Mouse (Mus musculus): ENCODE results near the gene 1700016K19Rik. TPM values are rescaled to one million over a fixed set of nuclear protein-coding genes. Genes with fewer than 3 reads are reported as not detected.
"Not testable (repeated sequence)": the region's sequence is repeated elsewhere in the genome, so short reads cannot be mapped to it uniquely, and the experiment has no call there.

Gene 1700016K19Rik
- polyA plus RNA-seq, 1 experiment from 2014 or later: 1.8 TPM

GRCm38 (mm10) chr11:75994357-75994756 lies 5.4 kb upstream of the 1700016K19Rik start:
- no peak overlapping the region for H3K27ac ChIP-seq (ENCODE audit: low read depth, low read length)
- H3K4me2 ChIP-seq (ENCODE audit: low read length): no peak overlapping the region
- H3K9me3 ChIP-seq (replicated peaks; ENCODE audit: control insufficient read depth, low read length): no peaks in the 10 kb centered on the region
- no peak for DNase-seq (ENCODE audit: low spot score)
- no peaks in the 10 kb centered on the region for H3K36me3 ChIP-seq (ENCODE audit: control insufficient read depth, insufficient read depth, low read length)
- WGBS: 54% methylated on average over 9 of the region's 9 CpGs
- no peaks in the 10 kb centered on the region for H3K27me3 ChIP-seq (replicated peaks; ENCODE audit: control insufficient read depth, insufficient read depth, low read length)
- no peaks in the 10 kb centered on the region for H3K4me1 ChIP-seq (ENCODE audit: control insufficient read depth, insufficient read depth, low read length)
- H3K9ac ChIP-seq (ENCODE audit: low read length): no peak overlapping the region
- ATAC-seq: no peak
- no peak overlapping the region for H3K4me3 ChIP-seq (ENCODE audit: low read depth, low read length)

- no peak for ATAC-seq
- Histone ChIP-seq H3K4me2 (ENCODE audit: low read length) (no peak overlapping the region), H3K27me3 (replicated peaks; ENCODE audit: control insufficient read depth, insufficient read depth, low read length) (no peaks in the 10 kb centered on the region), H3K9ac (ENCODE audit: low read length) (no peak overlapping the region), H3K4me1 (ENCODE audit: control insufficient read depth, insufficient read depth, low read length) (peaks cover 2% of the 10 kb centered on the region; the same call in 1 of the 2 replicates), H3K36me3 (ENCODE audit: control insufficient read depth, insufficient read depth, low read length) (no peaks in the 10 kb centered on the region), H3K27ac (ENCODE audit: low read depth, low read length) (no peak overlapping the region), H3K9me3 (replicated peaks; ENCODE audit: control insufficient read depth, low read length) (no peaks in the 10 kb centered on the region), H3K4me3 (ENCODE audit: low read depth, low read length) (no peak overlapping the region)
- 85% methylated on average over 5 of the region's 5 CpGs for WGBS
- DNase-seq (ENCODE audit: low spot score): no peak
Measured at GRCm38 (mm10) chr11:76000701-76001100, 989 bp downstream of the 1700016K19Rik start.

GRCm38 (mm10) chr11:76001237-76001878 lies 1.6 kb downstream of the 1700016K19Rik start:
- Histone ChIP-seq H3K4me3 (ENCODE audit: low read depth, low read length) (no peak overlapping the region), H3K27ac (ENCODE audit: low read depth, low read length) (no peak overlapping the region), H3K36me3 (ENCODE audit: control insufficient read depth, insufficient read depth, low read length) (no peaks in the 10 kb centered on the region), H3K9ac (ENCODE audit: low read length) (no peak overlapping the region), H3K4me1 (ENCODE audit: control insufficient read depth, insufficient read depth, low read length) (peaks cover 2% of the 10 kb centered on the region; the same call in 1 of the 2 replicates), H3K9me3 (replicated peaks; ENCODE audit: control insufficient read depth, low read length) (no peaks in the 10 kb centered on the region), H3K4me2 (ENCODE audit: low read length) (no peak overlapping the region), H3K27me3 (replicated peaks; ENCODE audit: control insufficient read depth, insufficient read depth, low read length) (no peaks in the 10 kb centered on the region)
- no peak for ATAC-seq
- DNase-seq (ENCODE audit: low spot score): no peak
- 56% methylated on average over 3 of the region's 3 CpGs for WGBS

DNA sequence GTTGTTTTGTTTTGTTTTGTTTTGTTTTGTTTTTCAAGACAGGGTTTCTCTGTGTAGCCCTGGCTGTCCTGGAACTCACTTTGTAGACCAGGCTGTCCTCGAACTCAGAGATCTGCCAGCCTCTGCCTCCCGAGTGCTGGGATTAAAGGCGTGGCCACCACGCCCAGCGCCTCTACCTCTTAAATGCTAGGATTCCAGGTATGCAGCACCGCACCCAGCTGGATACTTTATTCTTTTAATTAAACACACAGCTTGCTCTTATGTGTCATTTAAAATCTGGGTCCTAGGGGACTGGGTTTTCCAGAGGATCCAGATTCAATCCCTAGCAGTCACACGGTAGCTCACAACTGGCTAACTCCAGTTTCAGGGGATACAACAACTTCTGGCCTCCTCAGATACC lies 4.6 kb downstream of the 1700016K19Rik start:
- H3K4me1 ChIP-seq (ENCODE audit: control insufficient read depth, insufficient read depth, low read length); DNase-seq (ENCODE audit: low spot score); H3K4me3 ChIP-seq (ENCODE audit: low read depth, low read length); ATAC-seq; H3K9ac ChIP-seq (ENCODE audit: low read length); H3K4me2 ChIP-seq (ENCODE audit: low read length); H3K27me3 ChIP-seq (replicated peaks; ENCODE audit: control insufficient read depth, insufficient read depth, low read length); H3K27ac ChIP-seq (ENCODE audit: low read depth, low read length); H3K9me3 ChIP-seq (replicated peaks; ENCODE audit: control insufficient read depth, low read length); H3K36me3 ChIP-seq (ENCODE audit: control insufficient read depth, insufficient read depth, low read length): not testable (repeated sequence)
- WGBS: 94% methylated on average over 7 of the region's 7 CpGs

- Histone ChIP-seq H3K4me2 (ENCODE audit: low read length) (no peak overlapping the region), H3K4me3 (ENCODE audit: low read depth, low read length) (no peak overlapping the region), H3K36me3 (ENCODE audit: control insufficient read depth, insufficient read depth, low read length) (no peaks in the 10 kb centered on the region), H3K9ac (ENCODE audit: low read length) (no peak overlapping the region), H3K27me3 (replicated peaks; ENCODE audit: control insufficient read depth, insufficient read depth, low read length) (no peaks in the 10 kb centered on the region), H3K9me3 (replicated peaks; ENCODE audit: control insufficient read depth, low read length) (no peaks in the 10 kb centered on the region), H3K27ac (ENCODE audit: low read depth, low read length) (no peak overlapping the region), H3K4me1 (ENCODE audit: control insufficient read depth, insufficient read depth, low read length) (no peaks in the 10 kb centered on the region)
- ATAC-seq: no peak
- DNase-seq (ENCODE audit: low spot score): no peak
- 89% methylated on average over 2 of the region's 2 CpGs for WGBS
Measured at GRCm38 (mm10) chr11:76008162-76008561, 8.4 kb downstream of the 1700016K19Rik start.

- WGBS: 91% methylated on average over 6 of the region's 6 CpGs
- no peak overlapping the region for H3K27ac ChIP-seq (ENCODE audit: low read depth, low read length)
Measured at GRCm38 (mm10) chr11:76009101-76009500, 9.4 kb downstream of the 1700016K19Rik start.

DNA sequence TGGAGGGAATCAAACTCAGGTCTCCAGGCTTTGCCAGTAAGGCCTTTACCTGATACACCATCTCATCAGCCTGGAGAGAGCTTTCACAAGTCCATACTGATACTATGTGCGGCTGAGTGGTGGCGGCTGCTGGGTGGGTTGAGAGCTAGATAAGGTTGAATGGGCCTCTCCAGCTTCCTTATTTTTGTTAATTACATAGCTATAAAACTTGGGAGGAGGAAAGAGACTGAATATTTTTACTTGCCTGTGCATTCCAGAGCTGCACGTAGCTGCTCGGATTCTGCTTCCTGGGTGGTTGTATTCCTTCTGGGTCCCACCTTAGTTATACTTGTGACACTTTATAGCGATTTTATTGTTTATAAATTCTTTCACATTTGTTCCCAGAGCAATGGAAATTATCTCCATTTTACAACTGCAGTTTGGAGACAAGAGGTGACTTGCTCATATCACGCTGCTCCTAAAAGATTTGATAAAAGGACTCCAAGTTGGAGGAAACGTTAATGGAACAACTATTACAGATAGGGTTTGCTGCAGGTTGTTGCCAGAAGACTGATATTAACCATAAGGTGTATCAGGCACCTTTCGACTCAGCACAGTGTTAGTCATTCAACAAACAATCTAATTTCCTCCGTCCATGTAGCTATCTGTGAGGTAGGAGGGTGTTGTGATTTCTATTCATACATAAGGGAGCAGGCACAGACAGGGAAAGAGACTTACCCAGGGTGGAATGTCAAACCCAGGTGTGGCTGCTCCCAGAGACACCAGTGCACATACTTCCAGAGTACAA lies 11.3 kb downstream of the 1700016K19Rik start:
- Histone ChIP-seq H3K27me3 (replicated peaks; ENCODE audit: control insufficient read depth, insufficient read depth, low read length) (no peaks in the 10 kb centered on the region), H3K36me3 (ENCODE audit: control insufficient read depth, insufficient read depth, low read length) (no peaks in the 10 kb centered on the region), H3K9me3 (replicated peaks; ENCODE audit: control insufficient read depth, low read length) (no peaks in the 10 kb centered on the region), H3K4me3 (ENCODE audit: low read depth, low read length) (no peak overlapping the region), H3K4me1 (ENCODE audit: control insufficient read depth, insufficient read depth, low read length) (no peaks in the 10 kb centered on the region), H3K27ac (ENCODE audit: low read depth, low read length) (no peak overlapping the region), H3K9ac (ENCODE audit: low read length) (no peak overlapping the region), H3K4me2 (ENCODE audit: low read length) (no peak overlapping the region)
- WGBS: 89% methylated on average over 9 of the region's 9 CpGs
- DNase-seq (ENCODE audit: low spot score) (no peak), ATAC-seq (no peak)

More at GRCm38 (mm10) chr11:76009101-76009500, 9.4 kb downstream of the 1700016K19Rik start:
- Histone ChIP-seq H3K4me2 (ENCODE audit: low read length) (no peak overlapping the region), H3K4me3 (ENCODE audit: low read depth, low read length) (no peak overlapping the region), H3K4me1 (ENCODE audit: control insufficient read depth, insufficient read depth, low read length) (no peaks in the 10 kb centered on the region), H3K9ac (ENCODE audit: low read length) (no peak overlapping the region), H3K27me3 (replicated peaks; ENCODE audit: control insufficient read depth, insufficient read depth, low read length) (no peaks in the 10 kb centered on the region), H3K36me3 (ENCODE audit: control insufficient read depth, insufficient read depth, low read length) (no peaks in the 10 kb centered on the region), H3K9me3 (replicated peaks; ENCODE audit: control insufficient read depth, low read length) (no peaks in the 10 kb centered on the region)
- ATAC-seq (no peak), DNase-seq (ENCODE audit: low spot score) (no peak)

DNA sequence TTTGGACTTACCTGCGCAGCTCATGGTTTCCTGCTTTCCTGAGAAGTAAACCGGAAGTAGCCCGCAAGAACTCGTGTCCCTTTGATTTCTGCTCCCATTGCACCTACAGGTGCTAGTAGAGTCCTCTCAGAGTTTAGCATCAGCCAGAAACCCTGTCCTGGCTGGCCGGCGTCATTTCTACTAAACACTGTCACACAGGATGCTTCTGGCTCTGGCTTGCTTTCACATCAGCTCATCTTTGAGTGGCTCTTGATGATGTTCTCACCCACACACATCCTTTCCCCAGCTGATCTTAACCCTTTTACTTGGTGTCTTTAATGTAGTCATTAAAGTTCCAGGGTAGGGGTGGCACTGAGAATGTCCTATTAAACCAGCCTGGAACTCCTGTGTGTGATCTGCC lies 15.5 kb downstream of the 1700016K19Rik start:
- DNase-seq (ENCODE audit: low spot score) (no peak), ATAC-seq (no peak)
- Histone ChIP-seq H3K36me3 (ENCODE audit: control insufficient read depth, insufficient read depth, low read length) (no peaks in the 10 kb centered on the region), H3K27ac (ENCODE audit: low read depth, low read length) (no peak overlapping the region), H3K4me2 (ENCODE audit: low read length) (no peak overlapping the region), H3K9ac (ENCODE audit: low read length) (no peak overlapping the region), H3K4me1 (ENCODE audit: control insufficient read depth, insufficient read depth, low read length) (no peaks in the 10 kb centered on the region), H3K4me3 (ENCODE audit: low read depth, low read length) (no peak overlapping the region), H3K9me3 (replicated peaks; ENCODE audit: control insufficient read depth, low read length) (no peaks in the 10 kb centered on the region), H3K27me3 (replicated peaks; ENCODE audit: control insufficient read depth, insufficient read depth, low read length) (no peaks in the 10 kb centered on the region)
- WGBS: 90% methylated on average over 6 of the region's 6 CpGs

- Histone ChIP-seq H3K4me3 (ENCODE audit: low read depth, low read length) (no peak overlapping the region), H3K36me3 (ENCODE audit: control insufficient read depth, insufficient read depth, low read length) (no peaks in the 10 kb centered on the region), H3K9ac (ENCODE audit: low read length) (no peak overlapping the region), H3K27ac (ENCODE audit: low read depth, low read length) (no peak overlapping the region), H3K27me3 (replicated peaks; ENCODE audit: control insufficient read depth, insufficient read depth, low read length) (no peaks in the 10 kb centered on the region), H3K4me1 (ENCODE audit: control insufficient read depth, insufficient read depth, low read length) (no peaks in the 10 kb centered on the region), H3K9me3 (replicated peaks; ENCODE audit: control insufficient read depth, low read length) (no peaks in the 10 kb centered on the region), H3K4me2 (ENCODE audit: low read length) (no peak overlapping the region)
- ATAC-seq (no peak), DNase-seq (ENCODE audit: low spot score) (no peak)
- 67% methylated on average over 4 of the region's 4 CpGs for WGBS
Measured at GRCm38 (mm10) chr11:76015814-76016213, 16.1 kb downstream of the 1700016K19Rik start.

All from forebrain, embryonic 14.5 days (tissue).